Mouse (Mus musculus) forebrain, embryonic 12.5 days (tissue): Measurements from ENCODE around the gene Lrrc28. TPM values are rescaled to one million over a fixed set of nuclear protein-coding genes. Genes with fewer than 3 reads are reported as not detected.
A peak's percentile ranks its signal among the peaks of the same experiment; 100 is the strongest.

Experiments
- ATAC-seq: fragments of 200-750 bp; cut with Nextera tagmentation; 2 replicates; pipeline ENCODE4 v1.8.0; 2017; ENCODE audit warnings: moderate TSS enrichment; ENCODE audit not compliant: low FRiP score
- H3K27ac ChIP-seq: fragments of 300-500 bp; sonication (generic); 2 replicates; pipeline ENCODE4 v1.5.1; 2016; ENCODE audit warnings: mild to moderate bottlenecking
- H3K27me3 ChIP-seq: fragments of 300-500 bp; sonication (generic); 2 replicates; pipeline ENCODE4 v1.6.1; 2016; ENCODE audit warnings: mild to moderate bottlenecking
- H3K36me3 ChIP-seq: fragments of 300-500 bp; sonication (generic); replicated peaks from 2 replicates; pipeline ENCODE4 v1.6.1; 2016; ENCODE audit warnings: mild to moderate bottlenecking
- H3K4me1 ChIP-seq: fragments of 300-500 bp; sonication (generic); 2 replicates; pipeline ENCODE4 v1.6.1; 2016
- H3K4me2 ChIP-seq: fragments of 300-500 bp; sonication (generic); 2 replicates; pipeline ENCODE4 v1.6.1; 2016; ENCODE audit warnings: mild to moderate bottlenecking, moderate library complexity
- H3K4me3 ChIP-seq: fragments of 300-500 bp; sonication (generic); replicated peaks from 2 replicates; pipeline ENCODE4 v1.5.1; 2016; ENCODE audit warnings: mild to moderate bottlenecking
- H3K9ac ChIP-seq: fragments of 300-500 bp; sonication (generic); 2 replicates; pipeline ENCODE4 v1.6.1; 2016; ENCODE audit warnings: mild to moderate bottlenecking
- H3K9me3 ChIP-seq: fragments of 300-500 bp; sonication (generic); 2 replicates; pipeline ENCODE4 v1.6.1; 2016
- WGBS: fragments of 180-500 bp; shearing (Covaris S2); methylation state at CpG from one replicate; pipeline ENCODE4 v1.1.7; 2016; 5-methylcytosine and 5-hydroxymethylcytosine counted together
- polyA plus RNA-seq: library from polyadenylated mRNA; unstranded; fragments of >200 nt; fragmentation: Nextera tagmentation; extraction: Ambion mirVana; gene quantifications from 2 replicates; pipeline ENCODE4 v1.2.1, GENCODE M21; 2016

Lrrc28 gene
- polyA plus RNA-seq, 1 experiment from 2014 or later: 30.0 TPM

DNA sequence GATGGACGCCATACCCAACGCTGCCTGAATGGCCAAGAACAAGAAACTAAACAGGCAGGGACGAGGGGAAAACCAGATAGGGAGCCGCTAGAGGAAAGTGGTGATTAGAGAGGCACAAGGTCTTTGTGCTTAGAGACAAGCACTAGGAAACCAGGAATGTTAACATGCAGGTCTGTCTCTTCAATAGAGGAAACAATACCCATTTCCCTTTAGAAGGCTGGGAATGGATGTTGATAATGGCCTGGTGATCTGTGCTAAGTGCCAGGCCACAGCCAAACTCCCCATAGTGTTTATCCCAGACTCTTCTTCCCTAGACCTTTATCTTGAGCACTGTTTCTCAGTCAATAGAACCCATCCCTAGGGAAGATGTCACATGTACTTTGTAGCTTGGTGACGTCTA, 61.2 kb downstream of the Lrrc28 start:
- H3K27ac ChIP-seq: no peak overlapping the region
- H3K9ac ChIP-seq: no peak overlapping the region
- H3K9me3 ChIP-seq: no peaks in the 10 kb centered on the region
- WGBS: 75% methylated on average over 5 of the region's 5 CpGs
- H3K4me3 ChIP-seq: no peak overlapping the region
- H3K4me2 ChIP-seq: no peak overlapping the region
- no peak for ATAC-seq
- H3K27me3 ChIP-seq: no peaks in the 10 kb centered on the region
- no peaks in the 10 kb centered on the region for H3K36me3 ChIP-seq
- H3K4me1 ChIP-seq: peaks cover 3% of the 10 kb centered on the region

DNA sequence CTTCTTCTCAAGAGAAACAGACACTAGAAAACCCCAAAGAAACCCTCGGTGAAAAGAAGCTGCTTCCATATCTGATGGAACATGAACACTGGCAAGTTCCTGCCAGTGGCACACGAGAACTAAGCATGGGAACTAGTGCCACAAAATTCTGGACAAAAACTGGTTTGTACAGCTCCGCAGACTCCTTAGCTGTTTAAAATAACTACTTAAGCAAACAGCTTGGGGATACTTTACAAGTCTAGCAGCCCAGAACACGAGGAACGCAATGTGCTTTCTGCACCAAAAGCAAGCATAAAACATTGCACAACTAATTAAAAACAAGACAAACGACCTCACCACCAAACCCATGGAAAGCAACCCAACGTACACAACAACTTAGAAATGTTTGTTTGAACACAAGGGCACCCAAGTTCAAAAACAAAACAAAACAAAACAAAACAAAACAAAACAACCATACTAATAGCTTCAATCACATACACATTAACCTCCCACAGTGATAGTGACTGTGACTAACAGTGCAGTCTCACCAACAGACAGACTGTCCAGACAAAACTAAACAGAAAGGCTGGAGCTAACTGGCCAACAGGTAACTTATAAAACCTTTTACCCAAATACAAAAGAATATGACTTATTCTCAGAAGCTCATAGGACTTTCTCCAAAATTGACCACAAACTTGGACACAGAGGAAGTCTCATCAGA, 66.1 kb downstream of the Lrrc28 start:
- Histone ChIP-seq H3K4me1 (no peaks in the 10 kb centered on the region), H3K4me2 (no peak overlapping the region), H3K36me3 (no peaks in the 10 kb centered on the region), H3K27me3 (no peaks in the 10 kb centered on the region), H3K9ac (no peak overlapping the region), H3K27ac (no peak overlapping the region), H3K9me3 (no peaks in the 10 kb centered on the region), H3K4me3 (no peak overlapping the region)
- no peak for ATAC-seq
- 74% methylated on average over 7 of the region's 7 CpGs for WGBS

DNA sequence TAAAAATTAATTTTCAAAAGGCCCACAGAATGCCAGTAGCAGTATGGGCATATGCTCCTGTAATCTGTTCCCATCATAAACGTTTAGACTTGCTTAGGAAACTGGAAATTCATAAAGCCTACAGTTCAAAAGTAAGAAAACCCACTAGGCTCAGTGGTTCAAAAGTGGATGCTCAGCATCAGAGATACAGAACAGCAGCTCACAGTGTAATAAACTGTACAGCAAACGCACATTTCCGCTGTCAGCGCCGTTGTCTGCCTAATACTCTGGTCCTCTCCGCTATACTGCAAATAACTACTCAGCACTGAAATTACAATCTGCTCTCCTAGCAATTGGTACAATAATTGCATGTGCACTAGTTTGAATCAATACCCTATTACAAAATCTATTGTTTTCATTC, 67.0 kb downstream of the Lrrc28 start:
- no peak overlapping the region for H3K27ac ChIP-seq
- ATAC-seq: no peak
- WGBS: 89% methylated on average over 6 of the region's 6 CpGs
- H3K27me3 ChIP-seq: no peaks in the 10 kb centered on the region
- no peak overlapping the region for H3K4me2 ChIP-seq
- H3K9ac ChIP-seq: no peak overlapping the region
- H3K4me1 ChIP-seq: no peaks in the 10 kb centered on the region
- H3K36me3 ChIP-seq: no peaks in the 10 kb centered on the region
- no peaks in the 10 kb centered on the region for H3K9me3 ChIP-seq
- H3K4me3 ChIP-seq: no peak overlapping the region

- WGBS: 71% methylated on average over 8 of the region's 8 CpGs
- no peak overlapping the region for H3K9ac ChIP-seq
- H3K4me3 ChIP-seq: no peak overlapping the region
- no peaks in the 10 kb centered on the region for H3K36me3 ChIP-seq
- ATAC-seq: no peak
- no peak overlapping the region for H3K4me2 ChIP-seq
- H3K9me3 ChIP-seq: no peaks in the 10 kb centered on the region
- no peaks in the 10 kb centered on the region for H3K27me3 ChIP-seq
- no peaks in the 10 kb centered on the region for H3K4me1 ChIP-seq
- H3K27ac ChIP-seq: no peak overlapping the region
These were observed 78.4 kb downstream of the Lrrc28 start for GRCm38 (mm10) chr7:67566510-67567237.

GRCm38 (mm10) chr7:67565132-67565531, 79.9 kb downstream of the Lrrc28 start:
- Histone ChIP-seq H3K27me3 (no peaks in the 10 kb centered on the region), H3K36me3 (no peaks in the 10 kb centered on the region), H3K9ac (no peak overlapping the region), H3K9me3 (no peaks in the 10 kb centered on the region), H3K4me3 (no peak overlapping the region), H3K4me2 (no peak overlapping the region), H3K27ac (no peak overlapping the region), H3K4me1 (no peaks in the 10 kb centered on the region)
- ATAC-seq: no peak
- WGBS: 72% methylated on average over 1 of the region's 1 CpGs

- no peaks in the 10 kb centered on the region for H3K36me3 ChIP-seq
- 70% methylated on average over 12 of the region's 12 CpGs for WGBS
These were observed 82.9 kb downstream of the Lrrc28 start for GRCm38 (mm10) chr7:67562176-67562575.

DNA sequence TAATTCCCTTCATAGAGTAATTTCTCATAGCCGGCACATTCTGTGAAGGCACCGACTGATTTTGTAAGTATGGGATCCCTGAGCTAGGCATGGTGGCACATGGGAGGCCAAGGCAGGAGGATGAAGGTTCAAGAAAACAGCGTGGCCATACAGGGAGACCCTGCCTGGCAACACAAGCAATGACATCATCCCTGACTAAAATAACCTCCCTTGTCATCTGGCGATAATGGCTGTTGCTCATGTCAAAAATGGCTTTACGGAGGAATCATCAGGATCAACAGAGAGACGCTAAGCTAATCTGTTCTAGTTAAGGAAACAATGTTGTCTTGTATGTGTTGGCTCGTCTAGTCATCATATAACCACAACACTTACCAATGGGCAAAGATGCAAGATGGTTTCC, 85.6 kb downstream of the Lrrc28 start:
- no peaks in the 10 kb centered on the region for H3K27me3 ChIP-seq
- no peak overlapping the region for H3K27ac ChIP-seq
- 83% methylated on average over 7 of the region's 7 CpGs for WGBS
- no peaks in the 10 kb centered on the region for H3K4me1 ChIP-seq
- ATAC-seq: no peak
- no peaks in the 10 kb centered on the region for H3K9me3 ChIP-seq
- H3K9ac ChIP-seq: no peak overlapping the region
- no peaks in the 10 kb centered on the region for H3K36me3 ChIP-seq
- H3K4me3 ChIP-seq: no peak overlapping the region
- H3K4me2 ChIP-seq: no peak overlapping the region

More at GRCm38 (mm10) chr7:67562176-67562575, 82.9 kb downstream of the Lrrc28 start:
- Histone ChIP-seq H3K27me3 (no peaks in the 10 kb centered on the region), H3K4me1 (no peaks in the 10 kb centered on the region), H3K4me2 (no peak overlapping the region), H3K9ac (no peak overlapping the region), H3K9me3 (no peaks in the 10 kb centered on the region), H3K27ac (no peak overlapping the region), H3K4me3 (no peak overlapping the region)
- ATAC-seq: no peak

- Histone ChIP-seq H3K4me1 (no peaks in the 10 kb centered on the region), H3K9me3 (no peaks in the 10 kb centered on the region), H3K36me3 (no peaks in the 10 kb centered on the region), H3K4me2 (no peak overlapping the region), H3K27ac (no peak overlapping the region), H3K9ac (no peak overlapping the region), H3K4me3 (no peak overlapping the region), H3K27me3 (no peaks in the 10 kb centered on the region)
- no peak for ATAC-seq
- 86% methylated on average over 5 of the region's 5 CpGs for WGBS
These were observed 86.8 kb downstream of the Lrrc28 start for GRCm38 (mm10) chr7:67558230-67558629.

DNA sequence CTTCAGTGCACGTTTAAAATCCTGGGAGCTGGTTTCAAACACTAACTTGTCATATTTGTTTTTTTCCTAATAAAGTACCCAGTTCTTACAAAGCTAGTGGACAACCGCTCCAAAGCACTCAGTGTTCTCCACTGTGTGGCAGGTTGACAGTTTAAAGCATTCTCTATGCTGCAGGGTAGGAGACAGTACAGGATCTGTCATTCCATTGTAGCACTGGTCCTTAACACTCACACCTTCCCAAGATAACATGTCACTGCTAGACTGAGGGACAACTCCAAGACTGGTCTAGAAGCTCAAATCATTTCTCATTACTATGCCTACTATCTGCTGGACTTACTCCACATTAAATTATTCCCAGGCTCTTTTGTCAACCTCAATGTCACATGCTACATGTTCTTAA, 90.2 kb downstream of the Lrrc28 start:
- Histone ChIP-seq H3K27me3 (no peaks in the 10 kb centered on the region), H3K4me1 (no peaks in the 10 kb centered on the region), H3K27ac (no peak overlapping the region), H3K4me3 (no peak overlapping the region), H3K9ac (no peak overlapping the region), H3K4me2 (no peak overlapping the region), H3K9me3 (no peaks in the 10 kb centered on the region), H3K36me3 (no peaks in the 10 kb centered on the region)
- WGBS: 93% methylated on average over 2 of the region's 2 CpGs
- no peak for ATAC-seq

GRCm38 (mm10) chr7:67551242-67551641, 93.8 kb downstream of the Lrrc28 start:
- no peak overlapping the region for H3K4me2 ChIP-seq
- H3K9ac ChIP-seq: no peak overlapping the region
- WGBS: 93% methylated on average over 2 of the region's 2 CpGs
- no peaks in the 10 kb centered on the region for H3K36me3 ChIP-seq
- H3K4me3 ChIP-seq: no peak overlapping the region
- H3K4me1 ChIP-seq: no peaks in the 10 kb centered on the region; the same call in 1 of the 2 replicates
- no peak for ATAC-seq
- no peaks in the 10 kb centered on the region for H3K27me3 ChIP-seq
- no peaks in the 10 kb centered on the region for H3K9me3 ChIP-seq
- no peak overlapping the region for H3K27ac ChIP-seq

DNA sequence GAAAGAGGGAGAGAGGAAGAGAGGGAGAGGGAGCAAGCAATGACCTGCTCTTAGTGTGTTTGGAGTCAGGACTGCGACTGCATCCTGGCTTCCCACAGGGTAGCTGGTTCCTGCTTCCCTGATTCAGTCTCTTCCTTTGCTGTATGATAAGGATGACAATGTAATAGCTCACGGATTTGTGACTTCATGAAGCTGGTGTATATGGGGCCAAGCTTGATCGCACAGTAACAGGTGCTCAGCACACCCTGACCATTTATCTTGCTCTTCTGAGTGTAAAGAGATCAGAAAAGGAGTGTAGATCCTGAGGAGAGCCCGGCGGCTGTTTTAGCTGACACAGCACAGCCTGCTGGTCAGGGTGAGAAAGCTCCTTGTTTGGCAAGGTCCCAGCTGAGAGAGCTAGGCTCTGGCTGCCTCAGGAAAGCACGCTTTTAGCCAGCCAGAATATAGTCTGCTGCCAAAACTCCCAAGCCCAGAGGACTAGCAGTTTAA, 96.0 kb downstream of the Lrrc28 start:
- no peak overlapping the region for H3K4me2 ChIP-seq
- no peaks in the 10 kb centered on the region; the same call in 1 of the 2 replicates for H3K4me1 ChIP-seq
- ATAC-seq: peak; percentile 67; the same call in 1 of the 2 replicates
- no peaks in the 10 kb centered on the region for H3K27me3 ChIP-seq
- H3K36me3 ChIP-seq: no peaks in the 10 kb centered on the region
- no peak overlapping the region for H3K9ac ChIP-seq
- 30% methylated on average over 6 of the region's 6 CpGs for WGBS
- no peaks in the 10 kb centered on the region for H3K9me3 ChIP-seq
- no peak overlapping the region for H3K27ac ChIP-seq
- H3K4me3 ChIP-seq: no peak overlapping the region

DNA sequence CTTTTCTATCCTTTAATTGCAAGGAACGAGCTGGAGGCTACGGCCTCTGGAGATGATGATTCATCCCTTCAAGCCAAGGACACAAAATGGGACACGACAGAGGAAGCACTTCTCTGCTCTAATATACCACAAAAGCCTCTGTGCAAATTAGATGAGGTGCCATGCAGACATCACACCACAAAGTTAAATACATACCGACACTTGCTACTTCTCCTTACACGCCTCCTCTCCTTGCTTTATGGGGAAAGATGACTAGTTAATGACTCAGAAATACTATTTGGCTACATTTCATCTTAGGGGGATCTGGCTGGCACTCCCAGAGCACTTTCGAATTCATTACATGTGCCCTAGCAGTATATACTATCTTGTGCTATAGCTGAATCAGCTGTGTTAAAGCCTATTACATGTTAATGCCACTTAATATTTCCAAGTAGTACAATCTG, 96.4 kb downstream of the Lrrc28 start:
- H3K4me2 ChIP-seq: no peak overlapping the region
- no peaks in the 10 kb centered on the region for H3K27me3 ChIP-seq
- 71% methylated on average over 6 of the region's 6 CpGs for WGBS
- no peaks in the 10 kb centered on the region for H3K36me3 ChIP-seq
- no peak overlapping the region for H3K9ac ChIP-seq
- no peaks in the 10 kb centered on the region; the same call in 1 of the 2 replicates for H3K4me1 ChIP-seq
- H3K9me3 ChIP-seq: no peaks in the 10 kb centered on the region
- H3K27ac ChIP-seq: no peak overlapping the region
- ATAC-seq: no peak
- H3K4me3 ChIP-seq: no peak overlapping the region
